Mouse (Mus musculus) myocyte (in vitro differentiated cells): ENCODE results near the gene Cdc123. TPM values are rescaled to one million over a fixed set of nuclear protein-coding genes. Genes with fewer than 3 reads are reported as not detected.

Experiments used
- H3K27me3 ChIP-seq: one replicate; pipeline ENCODE4 v1.6.1; 2011; ENCODE audit not compliant: control insufficient read depth, insufficient read depth, insufficient read length
- H3K36me3 ChIP-seq: one replicate; pipeline ENCODE4 v1.6.1; 2011; ENCODE audit not compliant: control insufficient read depth, insufficient read depth
- H3K4me2 ChIP-seq: one replicate; pipeline ENCODE4 v1.6.1; 2011; ENCODE audit warnings: low read depth, control low read depth
- H3K4me3 ChIP-seq: one replicate; pipeline ENCODE4 v1.5.1; 2011; ENCODE audit warnings: mild to moderate bottlenecking, control low read depth, moderate library complexity
- H3K79me2 ChIP-seq: one replicate; pipeline ENCODE4 v1.6.1; 2011; ENCODE audit not compliant: control insufficient read depth, insufficient read depth
- H3ac ChIP-seq: one replicate; pipeline ENCODE4 v1.6.1; 2011; ENCODE audit not compliant: control insufficient read depth, insufficient read length
- CEBPB ChIP-seq: IDR thresholded peaks from 2 replicates; pipeline ENCODE4 v1.6.1; 2011; ENCODE audit warnings: mild to moderate bottlenecking, moderate library complexity; ENCODE audit not compliant: poor library complexity, insufficient read depth, severe bottlenecking
- E2F4 ChIP-seq: IDR thresholded peaks from one replicate; pipeline ENCODE4 v1.6.1; 2011; ENCODE audit warnings: mild to moderate bottlenecking, control low read depth, moderate library complexity; ENCODE audit not compliant: insufficient read depth
- MAX ChIP-seq: IDR thresholded peaks from one replicate; pipeline ENCODE4 v1.6.1; 2011; ENCODE audit warnings: low read depth, mild to moderate bottlenecking, control low read depth
- MYOD1 ChIP-seq, 3 experiments: IDR thresholded peaks; one replicate each; pipeline ENCODE4 v1.6.1; 2011; ENCODE audit warnings: control low read depth in 2 of 3, low read depth in 2 of 3, mild to moderate bottlenecking in 2 of 3, moderate library complexity in 1 of 3; ENCODE audit not compliant: insufficient read length in 2 of 3, control insufficient read depth in 1 of 3
- MYOG ChIP-seq, 3 experiments: IDR thresholded peaks; one replicate each; pipeline ENCODE4 v1.6.1; 2011; ENCODE audit warnings: control low read depth in 2 of 3, low read depth in 2 of 3, mild to moderate bottlenecking in 2 of 3; ENCODE audit not compliant: insufficient read length in 2 of 3, control insufficient read depth in 1 of 3, insufficient read depth in 1 of 3
- POLR2A ChIP-seq: IDR thresholded peaks from one replicate; pipeline ENCODE4 v1.6.1; 2011; ENCODE audit warnings: low read depth, mild to moderate bottlenecking, control low read depth, moderate library complexity; ENCODE audit not compliant: insufficient read length
- POLR2AphosphoS2 ChIP-seq: IDR thresholded peaks from one replicate; pipeline ENCODE4 v1.6.1; 2011; ENCODE audit warnings: low read depth, control low read depth; ENCODE audit not compliant: insufficient read length
- REST ChIP-seq: IDR thresholded peaks from one replicate; pipeline ENCODE4 v1.6.1; 2011; ENCODE audit warnings: mild to moderate bottlenecking, control low read depth, moderate library complexity; ENCODE audit not compliant: insufficient read depth, insufficient read length
- SRF ChIP-seq: IDR thresholded peaks from one replicate; pipeline ENCODE4 v1.6.1; 2011; ENCODE audit warnings: low read depth; ENCODE audit not compliant: control insufficient read depth, insufficient read length
- TCF12 ChIP-seq: IDR thresholded peaks from one replicate; pipeline ENCODE4 v1.6.1; 2011; ENCODE audit warnings: mild to moderate bottlenecking, control low read depth; ENCODE audit not compliant: poor library complexity, insufficient read depth, severe bottlenecking
- TCF3 ChIP-seq: IDR thresholded peaks from one replicate; pipeline ENCODE4 v1.6.1; 2011; ENCODE audit warnings: low read depth, control low read depth; ENCODE audit not compliant: insufficient read length
- USF1 ChIP-seq: IDR thresholded peaks from one replicate; pipeline ENCODE4 v1.6.1; 2011; ENCODE audit warnings: low read depth, mild to moderate bottlenecking, control low read depth, moderate library complexity
- polyA plus RNA-seq: library from polyadenylated mRNA; unstranded; fragments of >200 nt; fragmentation: generic; extraction: Trizol; gene quantifications from one replicate; pipeline ENCODE4 v1.2.1, GENCODE M21; 2012; ENCODE audit warnings: missing spikeins

Cdc123 gene
- polyA plus RNA-seq, 1 experiment: 102 TPM

GRCm38 (mm10) chr2:5747545-5748043 is 97.4 kb downstream of the Cdc123 start:
- Histone ChIP-seq H3K36me3 (no peaks in the 10 kb centered on the region), H3K4me3 (no peak overlapping the region), H3K79me2 (no peaks in the 10 kb centered on the region), H3K4me2 (no peak overlapping the region), H3ac (no peak overlapping the region), H3K27me3 (no peaks in the 10 kb centered on the region)
- TF ChIP-seq POLR2AphosphoS2 (no peak), MAX (no peak), MYOD1 (IDR thresholded peaks at IDR 0.05; ENCODE audit: control insufficient read depth in 1 of 3, insufficient read length in 2 of 3, low read depth in 2 of 3) (no peak), REST (no peak), TCF3 (no peak), TCF12 (no peak), POLR2A (no peak), USF1 (no peak), SRF (no peak), CEBPB (no peak), MYOG (IDR thresholded peaks at IDR 0.05; ENCODE audit: control insufficient read depth in 1 of 3, insufficient read depth in 1 of 3, insufficient read length in 2 of 3, low read depth in 2 of 3) (no peak), E2F4 (no peak)

GRCm38 (mm10) chr2:5746529-5746928 is 98.4 kb downstream of the Cdc123 start:
- Histone ChIP-seq H3K27me3 (no peaks in the 10 kb centered on the region), H3K4me3 (no peak overlapping the region), H3K4me2 (no peak overlapping the region), H3ac (no peak overlapping the region), H3K79me2 (no peaks in the 10 kb centered on the region), H3K36me3 (no peaks in the 10 kb centered on the region)
- TF ChIP-seq E2F4 (no peak), MYOG (IDR thresholded peaks at IDR 0.05; ENCODE audit: control insufficient read depth in 1 of 3, insufficient read depth in 1 of 3, insufficient read length in 2 of 3, low read depth in 2 of 3) (no peak), MAX (no peak), REST (no peak), TCF12 (no peak), CEBPB (no peak), TCF3 (no peak), MYOD1 (IDR thresholded peaks at IDR 0.05; ENCODE audit: control insufficient read depth in 1 of 3, insufficient read length in 2 of 3, low read depth in 2 of 3) (no peak), POLR2A (no peak), POLR2AphosphoS2 (no peak), USF1 (no peak), SRF (no peak)

Other genes starting within 250 kb of the Cdc123 start
- gene Camk1d, start 130.6 kb downstream of the Cdc123 start, polyA plus RNA-seq: 1.1 TPM
- gene Nudt5, start 145 bp downstream of the Cdc123 start, polyA plus RNA-seq: 38.1 TPM
- 0.24 TPM for gene Gm13199, start 17.8 kb upstream of the Cdc123 start, polyA plus RNA-seq
- 28.2 TPM for gene Sec61a2, start 50.3 kb upstream of the Cdc123 start, polyA plus RNA-seq
- gene Dhtkd1, start 97.6 kb upstream of the Cdc123 start, polyA plus RNA-seq: 0.12 TPM
- 3.8 TPM for gene Upf2, start 106.3 kb upstream of the Cdc123 start, polyA plus RNA-seq